Mouse (Mus musculus): ENCODE results near the gene Chn1.

Gene Chn1

GRCm38 (mm10) chr2:73580166-73580565 lies 195.0 kb downstream of the Chn1 start, which contains the start of gene Chrna1:
Gene Chrna1, minus strand, starts transcription at chr2:73580338.
- DNase-seq (ENCODE audit: low read depth, low spot score): no peak
- no peaks in the 10 kb centered on the region for H3K36me3 ChIP-seq (ENCODE audit: control insufficient read depth, insufficient read depth, low read length, poor library complexity, severe bottlenecking)
- peaks cover 2% of the 10 kb centered on the region; the same call in 1 of the 2 replicates for H3K27me3 ChIP-seq (ENCODE audit: control insufficient read depth, insufficient read depth, low read length, poor library complexity, severe bottlenecking)

GRCm38 (mm10) chr2:73579168-73579567 lies 196.0 kb downstream of the Chn1 start:
- H3K36me3 ChIP-seq (ENCODE audit: control insufficient read depth, insufficient read depth, low read length, poor library complexity, severe bottlenecking): no peaks in the 10 kb centered on the region
- no peak for DNase-seq (ENCODE audit: low read depth, low spot score)
- H3K27me3 ChIP-seq (ENCODE audit: control insufficient read depth, insufficient read depth, low read length, poor library complexity, severe bottlenecking): no peaks in the 10 kb centered on the region; the same call in 1 of the 2 replicates

- Histone ChIP-seq H3K27me3 (ENCODE audit: control insufficient read depth, insufficient read depth, low read length, poor library complexity, severe bottlenecking) (no peaks in the 10 kb centered on the region; the same call in 1 of the 2 replicates), H3K36me3 (ENCODE audit: control insufficient read depth, insufficient read depth, low read length, poor library complexity, severe bottlenecking) (no peaks in the 10 kb centered on the region)
- no peak for DNase-seq (ENCODE audit: low read depth, low spot score)
Measured at GRCm38 (mm10) chr2:73574418-73574817, 200.7 kb downstream of the Chn1 start.

GRCm38 (mm10) chr2:73573556-73573955 lies 201.6 kb downstream of the Chn1 start:
- Histone ChIP-seq H3K36me3 (ENCODE audit: control insufficient read depth, insufficient read depth, low read length, poor library complexity, severe bottlenecking) (no peaks in the 10 kb centered on the region), H3K27me3 (ENCODE audit: control insufficient read depth, insufficient read depth, low read length, poor library complexity, severe bottlenecking) (no peaks in the 10 kb centered on the region; the same call in 1 of the 2 replicates)
- no peak for DNase-seq (ENCODE audit: low read depth, low spot score)

- peak; percentile 60 for DNase-seq (ENCODE audit: low read depth, low spot score)
- Histone ChIP-seq H3K27me3 (ENCODE audit: control insufficient read depth, insufficient read depth, low read length, poor library complexity, severe bottlenecking) (no peaks in the 10 kb centered on the region; the same call in 1 of the 2 replicates), H3K36me3 (ENCODE audit: control insufficient read depth, insufficient read depth, low read length, poor library complexity, severe bottlenecking) (no peaks in the 10 kb centered on the region)
Measured at GRCm38 (mm10) chr2:73572539-73573372, 202.4 kb downstream of the Chn1 start.

GRCm38 (mm10) chr2:73571901-73572300 lies 203.2 kb downstream of the Chn1 start:
- DNase-seq (ENCODE audit: low read depth, low spot score): no peak
- Histone ChIP-seq H3K36me3 (ENCODE audit: control insufficient read depth, insufficient read depth, low read length, poor library complexity, severe bottlenecking) (no peaks in the 10 kb centered on the region), H3K27me3 (ENCODE audit: control insufficient read depth, insufficient read depth, low read length, poor library complexity, severe bottlenecking) (no peaks in the 10 kb centered on the region)

- no peak for DNase-seq (ENCODE audit: low read depth, low spot score)
- no peaks in the 10 kb centered on the region for H3K36me3 ChIP-seq (ENCODE audit: control insufficient read depth, insufficient read depth, low read length, poor library complexity, severe bottlenecking)
Measured at GRCm38 (mm10) chr2:73571304-73571703, 203.8 kb downstream of the Chn1 start.

GRCm38 (mm10) chr2:73566989-73567605 lies 208.0 kb downstream of the Chn1 start:
- Histone ChIP-seq H3K27me3 (ENCODE audit: control insufficient read depth, insufficient read depth, low read length, poor library complexity, severe bottlenecking) (no peaks in the 10 kb centered on the region), H3K36me3 (ENCODE audit: control insufficient read depth, insufficient read depth, low read length, poor library complexity, severe bottlenecking) (no peaks in the 10 kb centered on the region)
- DNase-seq (ENCODE audit: low read depth, low spot score): peak; percentile 77

More at GRCm38 (mm10) chr2:73571304-73571703, 203.8 kb downstream of the Chn1 start:
- H3K27me3 ChIP-seq (ENCODE audit: control insufficient read depth, insufficient read depth, low read length, poor library complexity, severe bottlenecking): no peaks in the 10 kb centered on the region

GRCm38 (mm10) chr2:73566162-73566561 lies 209.0 kb downstream of the Chn1 start:
- no peaks in the 10 kb centered on the region for H3K27me3 ChIP-seq (ENCODE audit: control insufficient read depth, insufficient read depth, low read length, poor library complexity, severe bottlenecking)
- DNase-seq (ENCODE audit: low read depth, low spot score): peak; percentile 68
- H3K36me3 ChIP-seq (ENCODE audit: control insufficient read depth, insufficient read depth, low read length, poor library complexity, severe bottlenecking): no peaks in the 10 kb centered on the region

- no peak for DNase-seq (ENCODE audit: low read depth, low spot score)
- Histone ChIP-seq H3K36me3 (ENCODE audit: control insufficient read depth, insufficient read depth, low read length, poor library complexity, severe bottlenecking) (no peaks in the 10 kb centered on the region), H3K27me3 (ENCODE audit: control insufficient read depth, insufficient read depth, low read length, poor library complexity, severe bottlenecking) (no peaks in the 10 kb centered on the region)
Measured at GRCm38 (mm10) chr2:73563690-73564089, 211.5 kb downstream of the Chn1 start.

- H3K27me3 ChIP-seq (ENCODE audit: control insufficient read depth, insufficient read depth, low read length, poor library complexity, severe bottlenecking): no peaks in the 10 kb centered on the region
- H3K36me3 ChIP-seq (ENCODE audit: control insufficient read depth, insufficient read depth, low read length, poor library complexity, severe bottlenecking): no peaks in the 10 kb centered on the region
- DNase-seq (ENCODE audit: low read depth, low spot score): no peak
Measured at GRCm38 (mm10) chr2:73562656-73563055, 212.5 kb downstream of the Chn1 start.

GRCm38 (mm10) chr2:73561665-73562063 lies 213.5 kb downstream of the Chn1 start:
- Histone ChIP-seq H3K27me3 (ENCODE audit: control insufficient read depth, insufficient read depth, low read length, poor library complexity, severe bottlenecking) (no peaks in the 10 kb centered on the region), H3K36me3 (ENCODE audit: control insufficient read depth, insufficient read depth, low read length, poor library complexity, severe bottlenecking) (no peaks in the 10 kb centered on the region)
- DNase-seq (ENCODE audit: low read depth, low spot score): peak; percentile 79

GRCm38 (mm10) chr2:73560899-73561664 lies 214.1 kb downstream of the Chn1 start:
- no peak for DNase-seq (ENCODE audit: low read depth, low spot score)
- Histone ChIP-seq H3K27me3 (ENCODE audit: control insufficient read depth, insufficient read depth, low read length, poor library complexity, severe bottlenecking) (no peaks in the 10 kb centered on the region), H3K36me3 (ENCODE audit: control insufficient read depth, insufficient read depth, low read length, poor library complexity, severe bottlenecking) (no peaks in the 10 kb centered on the region)
